Mouse (Mus musculus) cortical plate, adult 2 months (tissue): ENCODE measurements around the gene Tbca. TPM values are rescaled to one million over a fixed set of nuclear protein-coding genes. Genes with fewer than 3 reads are reported as not detected.

Experiments
- H3K27ac ChIP-seq: fragments of 200-500 bp; 2 replicates; pipeline ENCODE4 v1.5.1; 2012; ENCODE audit warnings: low read length, control low read depth, inconsistent platforms; ENCODE audit not compliant: insufficient read depth
- H3K4me1 ChIP-seq: fragments of 200-500 bp; 2 replicates; pipeline ENCODE4 v1.6.1; 2011; ENCODE audit warnings: low read length; ENCODE audit not compliant: control insufficient read depth, insufficient read depth
- H3K4me3 ChIP-seq: fragments of 200-500 bp; 2 replicates; pipeline ENCODE4 v1.5.1; 2011; ENCODE audit warnings: mild to moderate bottlenecking, low read length, control low read depth; ENCODE audit not compliant: insufficient read depth
- CTCF ChIP-seq: fragments of 200-500 bp; IDR thresholded peaks from 2 replicates; pipeline ENCODE4 v1.5.1; 2011; ENCODE audit warnings: mild to moderate bottlenecking, control low read depth, low read length; ENCODE audit not compliant: insufficient read depth; ENCODE audit errors: extremely low read depth
- POLR2A ChIP-seq: fragments of 200-500 bp; IDR thresholded peaks from 2 replicates; pipeline ENCODE4 v1.6.1; 2011; ENCODE audit warnings: mild to moderate bottlenecking, low read length, control low read depth; ENCODE audit not compliant: insufficient read depth; ENCODE audit errors: extremely low read depth
- polyA plus RNA-seq: library from polyadenylated mRNA; depleted of rRNA; stranded (reverse); fragments of >200 nt; gene quantifications from 2 replicates; pipeline ENCODE4 v1.2.3, GENCODE M21; 2012

The Tbca gene
- polyA plus RNA-seq, 1 experiment = 209 TPM

- H3K4me3 ChIP-seq = no peak overlapping the region
- TF ChIP-seq CTCF = no peak
- TF ChIP-seq POLR2A = no peak
- no peak overlapping the region for H3K27ac ChIP-seq
- peaks cover 1% of the 10 kb centered on the region; the same call in 1 of the 2 replicates for H3K4me1 ChIP-seq
These were observed 17.8 kb downstream of the Tbca start for GRCm38 (mm10) chr13:94806315-94807179.

DNA sequence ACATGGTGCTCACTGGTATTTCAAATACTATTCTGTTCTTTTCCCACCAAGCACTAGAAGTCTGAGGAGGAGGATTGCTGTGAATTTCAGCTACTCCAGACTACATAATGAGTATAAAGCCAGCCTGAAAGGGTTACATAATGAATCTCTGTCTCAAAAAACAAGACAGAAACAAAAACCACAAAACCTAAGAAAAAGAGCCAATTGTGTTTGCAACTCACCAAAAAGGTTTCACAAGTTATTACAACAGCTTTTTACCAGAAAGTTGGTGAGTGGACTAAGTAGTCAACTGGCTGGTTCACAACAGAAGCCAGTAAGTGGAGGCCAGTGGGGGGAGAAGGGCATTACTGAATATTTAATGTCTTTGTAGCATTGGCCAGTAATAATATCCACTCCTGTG is 19.9 kb downstream of the Tbca start:
- peaks cover 1% of the 10 kb centered on the region; the same call in 1 of the 2 replicates for H3K4me1 ChIP-seq

DNA sequence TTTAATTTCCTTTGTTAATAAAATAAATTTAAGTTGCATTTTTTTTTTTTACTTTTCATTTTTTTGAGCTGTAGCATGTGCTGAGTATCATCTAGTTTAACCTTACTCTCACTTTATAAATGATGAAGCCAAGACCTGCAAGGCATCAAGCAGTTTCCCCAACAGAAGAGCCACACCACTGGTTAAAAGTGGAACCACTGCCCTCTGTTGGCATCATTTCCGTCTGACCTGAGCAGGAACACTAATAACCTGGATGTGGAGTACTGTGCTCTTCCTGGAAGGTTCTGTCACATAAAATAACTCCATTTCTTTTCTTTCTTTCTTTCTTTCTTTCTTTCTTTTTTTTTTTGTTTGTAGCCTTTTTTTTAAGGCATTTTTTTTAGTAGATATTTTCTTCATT is 21.0 kb downstream of the Tbca start:
- Histone ChIP-seq H3K4me3 (no peak overlapping the region), H3K4me1 (peaks cover 1% of the 10 kb centered on the region; the same call in 1 of the 2 replicates), H3K27ac (no peak overlapping the region)
- TF ChIP-seq POLR2A (no peak), CTCF (no peak)

More for the DNA sequence above, 19.9 kb downstream of the Tbca start:
- TF ChIP-seq POLR2A (no peak), CTCF (no peak)
- Histone ChIP-seq H3K4me3 (no peak overlapping the region), H3K27ac (no peak overlapping the region)

DNA sequence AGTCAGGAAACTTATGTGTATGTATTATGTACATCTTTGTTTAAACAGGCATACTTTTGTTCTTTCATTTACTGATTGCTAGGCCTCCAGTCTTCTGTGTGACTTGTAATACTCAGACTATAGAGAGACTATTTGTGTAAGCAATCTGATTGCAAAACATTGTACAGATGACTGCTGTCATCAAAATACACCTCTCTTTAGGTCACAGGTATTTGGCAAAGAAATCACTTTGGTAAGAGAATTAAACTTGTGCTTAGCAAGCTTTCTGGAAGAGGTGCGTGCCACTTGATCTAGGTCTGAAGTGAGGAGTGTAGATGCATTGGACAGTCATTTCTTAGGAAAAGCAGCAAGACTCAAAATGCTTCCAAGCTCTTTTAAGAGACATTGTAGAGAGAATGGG is 22.7 kb downstream of the Tbca start:
- Histone ChIP-seq H3K27ac (no peak overlapping the region), H3K4me3 (no peak overlapping the region), H3K4me1 (peaks cover 1% of the 10 kb centered on the region; the same call in 1 of the 2 replicates)
- TF ChIP-seq POLR2A (no peak), CTCF (no peak)

DNA sequence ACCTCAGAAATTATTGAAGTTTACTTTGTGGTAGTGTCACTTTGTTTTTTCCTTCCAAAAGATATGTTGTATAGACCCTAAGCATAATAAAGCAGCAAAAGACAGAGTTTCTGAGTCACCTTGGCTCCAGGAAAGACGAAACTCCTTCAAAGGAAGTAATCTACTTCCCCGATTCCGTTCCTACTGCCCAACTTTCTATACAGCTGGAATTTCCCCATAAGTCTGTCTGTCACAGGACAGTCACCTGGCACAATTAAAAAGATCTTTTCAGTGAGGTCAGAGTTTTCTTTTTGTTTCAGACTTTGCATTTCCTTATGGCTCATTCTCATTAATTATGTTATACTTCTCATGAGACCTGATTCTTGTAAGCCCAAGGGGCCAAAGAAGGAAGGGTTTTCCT is 25.1 kb downstream of the Tbca start:
- Histone ChIP-seq H3K4me1 (no peaks in the 10 kb centered on the region), H3K4me3 (no peak overlapping the region), H3K27ac (no peak overlapping the region)
- TF ChIP-seq CTCF (no peak), POLR2A (no peak)

DNA sequence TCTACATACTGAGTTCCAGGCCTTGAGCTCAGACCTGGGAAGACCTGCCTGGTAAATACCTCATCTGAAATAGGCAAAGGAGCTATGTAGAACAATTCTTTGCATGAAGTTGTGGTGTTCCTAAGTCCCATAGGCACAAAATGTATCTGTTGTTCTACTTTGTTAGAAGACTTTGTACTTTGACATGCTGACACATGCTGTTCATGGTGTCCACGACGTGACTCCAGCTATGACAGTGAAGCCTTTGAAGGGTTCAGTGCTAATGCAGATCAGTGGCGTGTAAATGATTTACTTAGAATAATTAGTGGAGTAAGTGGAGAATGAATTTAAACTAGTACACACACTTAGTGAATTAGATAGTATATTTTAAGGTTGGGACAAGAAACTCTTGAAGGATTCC is 31.8 kb downstream of the Tbca start:
- no peak overlapping the region for H3K27ac ChIP-seq
- no peak for TF ChIP-seq CTCF
- TF ChIP-seq POLR2A = no peak
- H3K4me1 ChIP-seq = no peaks in the 10 kb centered on the region
- H3K4me3 ChIP-seq = no peak overlapping the region

DNA sequence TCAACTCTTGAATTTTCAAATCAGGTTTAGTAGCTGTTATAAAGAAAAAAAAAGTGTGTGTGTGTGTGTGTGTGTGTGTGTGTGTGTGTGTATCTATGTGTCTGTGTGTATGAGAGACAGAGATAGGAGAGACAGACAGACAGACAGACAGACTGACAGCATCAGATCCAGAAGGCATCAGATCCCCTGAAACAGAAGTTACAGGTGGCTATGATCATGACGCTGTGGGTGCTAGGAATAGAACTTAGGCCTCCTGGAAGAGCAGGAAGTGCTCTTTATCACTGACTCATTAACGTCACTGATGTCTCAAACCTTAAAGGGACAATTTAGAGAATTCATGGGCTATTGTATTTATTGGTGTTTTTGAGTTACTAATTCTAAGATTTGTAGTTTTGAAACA is 32.2 kb downstream of the Tbca start:
- Histone ChIP-seq H3K4me3 (no peak overlapping the region), H3K27ac (no peak overlapping the region), H3K4me1 (no peaks in the 10 kb centered on the region)
- TF ChIP-seq POLR2A = no peak
- TF ChIP-seq CTCF = no peak

- no peak overlapping the region for H3K4me3 ChIP-seq
- TF ChIP-seq POLR2A = no peak
- no peak for TF ChIP-seq CTCF
- no peak overlapping the region for H3K27ac ChIP-seq
- no peaks in the 10 kb centered on the region for H3K4me1 ChIP-seq
These were observed 37.7 kb downstream of the Tbca start for GRCm38 (mm10) chr13:94826389-94826788.

- H3K4me1 ChIP-seq = no peaks in the 10 kb centered on the region
- TF ChIP-seq POLR2A = no peak
- no peak for TF ChIP-seq CTCF
- H3K4me3 ChIP-seq = no peak overlapping the region
- H3K27ac ChIP-seq = no peak overlapping the region
These were observed 38.3 kb downstream of the Tbca start for GRCm38 (mm10) chr13:94826986-94827385.

GRCm38 (mm10) chr13:94827847-94828246 is 39.1 kb downstream of the Tbca start:
- H3K27ac ChIP-seq = no peak overlapping the region
- TF ChIP-seq POLR2A (no peak), CTCF (no peak)
- no peaks in the 10 kb centered on the region for H3K4me1 ChIP-seq

More at GRCm38 (mm10) chr13:94827847-94828246, 39.1 kb downstream of the Tbca start:
- H3K4me3 ChIP-seq = no peak overlapping the region
